Mouse (Mus musculus) kidney, adult 9 months (tissue): Measurements from ENCODE around the gene Foxn2.
A peak's percentile ranks its signal among the peaks of the same experiment; 100 is the strongest.
"Not testable (repeated sequence)": the region's sequence is repeated elsewhere in the genome, so short reads cannot be mapped to it uniquely, and the experiment has no call there.

ENCODE experiments used
- DNase-seq: peaks from one replicate; pipeline ENCODE4 v3.0.0; 2022

Gene Foxn2

DNA sequence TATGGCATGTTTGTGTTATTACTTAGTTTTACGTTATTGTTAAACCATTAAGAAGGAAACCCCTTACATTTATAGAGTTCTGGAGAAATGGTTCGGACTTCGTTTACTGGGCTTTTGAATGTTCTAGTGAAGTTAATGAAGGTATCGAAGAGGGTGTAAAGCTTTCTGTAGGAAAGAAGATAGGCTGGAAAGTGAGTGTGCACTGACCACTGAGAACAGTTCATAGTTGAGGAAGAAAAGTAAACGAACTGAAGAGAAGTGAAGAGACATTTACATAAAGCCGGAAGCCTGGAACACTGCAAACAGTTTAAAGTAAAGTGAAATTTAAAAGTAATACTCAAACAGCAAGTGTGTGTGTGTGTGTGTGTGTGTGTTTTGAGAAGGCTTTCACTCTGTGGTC is 2.1 kb downstream of the Foxn2 start:
- DNase-seq: no peak

DNA sequence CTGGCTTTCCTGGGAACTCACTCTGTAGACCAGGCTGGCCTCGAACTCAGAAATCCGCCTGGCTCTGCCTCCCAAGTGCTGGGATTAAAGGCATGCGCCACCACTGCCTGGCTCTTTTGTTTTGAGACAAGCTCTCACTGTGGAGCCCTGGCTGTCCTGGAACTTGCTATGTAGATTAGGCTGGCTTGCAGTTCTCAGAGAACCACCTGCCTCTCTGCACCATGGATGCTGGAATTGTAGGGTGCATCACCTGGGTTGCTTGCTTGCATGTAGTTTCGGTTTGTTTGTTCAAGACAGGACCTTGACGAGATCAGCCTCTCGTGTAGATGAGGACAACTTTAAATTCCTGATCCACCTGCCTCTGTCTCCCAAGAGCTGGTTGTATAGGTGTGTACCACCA is 2.7 kb downstream of the Foxn2 start:
- DNase-seq: no peak

- no peak for DNase-seq
These were observed 17.6 kb downstream of the Foxn2 start for GRCm38 (mm10) chr17:88458079-88458478.

DNA sequence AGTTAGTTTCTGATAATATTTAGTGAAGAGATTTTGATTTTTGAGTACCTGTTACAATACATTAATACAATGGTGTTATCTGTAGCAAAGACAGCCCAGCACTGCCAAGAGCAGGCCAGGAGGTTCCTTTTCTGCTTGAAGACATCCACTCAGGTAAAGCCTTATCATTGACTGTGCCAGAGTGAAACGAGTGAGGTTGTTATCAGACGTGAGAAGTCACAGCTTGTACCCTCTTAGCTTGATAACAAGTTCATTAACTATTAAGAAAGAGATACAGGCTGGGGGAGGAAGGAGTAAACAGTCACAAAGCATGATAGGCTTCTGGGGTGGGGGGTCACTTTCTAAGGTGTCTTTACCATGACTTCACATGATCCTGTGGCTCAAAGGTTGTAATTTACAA is 19.0 kb downstream of the Foxn2 start:
- no peak for DNase-seq

DNA sequence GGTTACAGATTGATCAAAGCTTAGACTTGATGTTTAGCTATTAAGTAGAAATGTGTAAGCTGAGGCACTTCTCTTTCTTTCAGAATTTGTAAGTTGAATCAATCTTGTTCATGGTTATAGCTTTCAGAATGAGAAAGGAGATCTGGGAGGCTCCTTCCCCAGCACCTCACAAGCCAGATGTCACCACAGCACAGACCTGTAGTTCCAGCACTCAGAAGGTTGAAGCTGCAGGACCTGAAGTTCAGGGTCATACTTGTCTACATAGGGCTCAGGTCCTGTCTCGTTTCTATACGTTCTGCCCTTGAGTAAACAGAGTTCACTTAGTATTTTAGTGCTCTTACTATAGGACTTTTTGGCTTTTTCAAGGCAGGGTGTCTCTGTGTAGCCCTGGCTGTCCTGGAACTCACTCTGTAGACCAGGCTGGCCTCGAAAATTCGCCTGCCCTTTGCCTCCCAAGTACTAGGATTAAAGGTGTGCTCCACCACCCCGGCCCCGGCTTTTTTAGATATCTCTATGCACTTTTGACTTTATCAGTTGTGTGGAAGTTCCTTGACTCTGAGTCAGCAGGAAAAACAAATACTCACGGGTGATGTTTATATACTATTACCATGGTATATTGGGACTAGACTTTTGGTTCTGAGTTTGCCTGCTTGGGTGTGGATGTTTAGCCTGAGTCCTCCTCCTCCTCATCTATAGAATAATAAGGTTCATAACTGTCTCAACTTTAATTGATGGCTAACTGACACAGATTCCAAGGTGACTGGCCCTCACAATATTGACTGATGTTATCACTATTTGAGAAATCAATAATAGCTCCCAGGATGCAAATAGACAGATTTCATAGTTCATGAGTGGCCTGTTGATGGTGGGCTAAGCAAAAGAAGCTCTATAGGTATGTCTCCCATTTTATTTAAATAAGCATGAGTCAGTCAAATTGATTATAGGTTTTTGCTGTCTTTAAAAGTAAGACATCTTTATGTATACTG is 19.7 kb downstream of the Foxn2 start:
- DNase-seq: no peak

DNA sequence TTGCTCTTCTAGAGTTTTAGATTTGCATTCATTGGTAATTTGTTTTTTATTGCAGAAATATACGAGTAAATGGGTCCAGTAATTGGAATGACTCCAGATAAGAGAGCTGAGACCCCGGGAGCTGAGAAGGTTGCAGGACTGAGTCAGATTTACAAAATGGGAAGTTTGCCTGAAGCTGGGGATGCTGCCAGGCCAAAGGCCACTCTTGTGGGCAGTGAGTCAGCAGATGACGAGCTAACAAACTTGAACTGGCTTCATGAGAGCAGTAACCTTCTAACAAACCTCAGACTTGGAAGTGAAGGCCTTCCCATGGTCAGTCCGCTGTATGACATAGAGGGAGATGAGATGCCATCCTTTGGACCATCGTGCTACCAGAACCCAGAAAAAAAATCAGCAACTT is 22.1 kb downstream of the Foxn2 start:
- peak; percentile 83 for DNase-seq

DNA sequence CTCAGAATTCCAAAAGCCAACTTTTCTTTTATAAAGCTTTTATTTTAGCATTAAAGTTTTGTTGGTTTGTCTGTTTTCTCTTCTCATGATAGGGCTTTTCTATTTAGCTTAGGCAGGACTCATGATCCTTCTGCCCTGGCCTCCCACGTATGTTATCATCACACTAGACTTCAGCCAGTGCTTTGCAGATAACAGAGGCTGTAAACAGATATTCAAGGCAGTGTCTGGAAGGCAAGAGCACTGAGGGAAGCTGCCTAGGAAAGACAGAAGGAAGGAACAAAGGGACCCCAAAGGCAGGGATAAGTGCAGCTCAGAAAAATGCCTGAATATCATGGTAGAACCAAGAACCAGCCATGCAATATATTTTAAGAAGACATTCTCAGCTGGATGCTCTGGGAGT is 26.1 kb downstream of the Foxn2 start:
- no peak for DNase-seq

DNA sequence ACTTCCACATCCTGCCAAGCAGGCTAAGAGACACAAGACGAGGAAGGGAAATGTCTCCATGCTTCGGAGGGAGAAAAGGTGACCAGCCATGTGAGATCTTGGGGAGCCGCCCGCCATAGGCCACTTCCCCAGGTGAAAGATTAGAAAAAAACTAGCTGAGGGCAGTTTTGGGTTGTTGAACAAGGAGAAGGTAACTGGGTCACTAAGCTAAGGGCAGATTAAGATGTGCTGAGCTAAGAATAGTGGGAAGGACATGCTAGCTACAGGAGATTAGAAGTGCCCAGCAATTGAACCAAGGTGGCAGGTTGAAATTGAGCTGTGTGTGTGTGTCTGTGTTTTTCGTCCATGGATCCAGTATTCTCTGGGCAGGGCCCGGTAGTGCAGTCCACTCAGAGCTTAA is 27.2 kb downstream of the Foxn2 start:
- DNase-seq: no peak

DNA sequence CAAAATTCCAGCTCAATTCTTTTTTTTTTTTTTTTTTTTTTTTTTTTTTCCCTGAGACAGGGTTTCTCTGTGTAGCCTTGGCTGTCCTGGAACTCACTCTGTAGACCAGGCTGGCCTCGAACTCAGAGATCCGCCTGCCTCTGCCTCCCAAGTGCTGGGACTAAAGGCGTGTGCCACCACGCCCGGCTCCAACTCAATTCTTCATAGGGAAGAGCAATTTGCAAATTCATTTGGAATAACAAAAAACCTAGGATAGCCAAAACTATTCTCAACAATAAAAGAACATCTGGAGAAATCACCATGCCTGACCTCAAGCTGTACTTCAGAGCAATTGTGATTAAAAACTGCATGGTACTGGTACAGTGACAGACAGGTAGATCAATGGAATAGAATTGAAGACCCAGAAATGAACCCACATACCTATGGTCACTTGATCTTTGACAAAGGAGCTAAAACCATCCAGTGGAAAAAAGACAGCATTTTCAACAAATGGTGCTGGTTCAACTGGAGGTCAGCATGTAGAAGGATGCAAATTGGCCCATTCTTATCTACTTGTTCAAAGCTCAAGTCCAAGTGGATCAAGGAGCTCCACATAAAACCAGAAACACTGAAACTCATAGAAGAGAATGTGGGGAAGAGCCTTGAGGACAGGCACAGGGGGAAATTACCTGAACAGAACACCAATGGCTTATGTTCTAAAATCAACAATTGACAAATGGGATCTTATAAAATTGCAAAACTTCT is 28.3 kb downstream of the Foxn2 start:
- not testable (repeated sequence) for DNase-seq

GRCm38 (mm10) chr17:88473766-88474165 is 33.3 kb downstream of the Foxn2 start:
- no peak for DNase-seq

DNA sequence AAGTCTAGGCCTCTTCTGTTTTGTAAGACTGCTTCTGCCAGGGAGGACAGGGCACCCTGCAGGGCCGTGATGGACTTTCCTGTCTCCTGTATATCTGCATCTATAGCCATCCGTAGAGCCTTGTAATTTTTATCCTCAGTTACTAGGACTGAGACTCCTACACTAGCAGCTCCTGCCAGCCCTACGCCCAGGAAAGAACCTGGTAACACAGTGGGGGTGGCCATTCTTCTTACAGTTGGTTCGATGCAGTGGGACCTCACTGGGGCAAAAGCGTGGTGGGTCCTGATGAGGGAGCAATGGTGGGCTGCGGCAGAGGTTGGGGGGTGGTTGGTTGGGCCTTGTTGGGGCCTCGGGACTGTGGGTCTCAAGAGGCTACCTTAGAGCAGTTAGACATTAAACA is 36.7 kb downstream of the Foxn2 start:
- DNase-seq: no peak

DNA sequence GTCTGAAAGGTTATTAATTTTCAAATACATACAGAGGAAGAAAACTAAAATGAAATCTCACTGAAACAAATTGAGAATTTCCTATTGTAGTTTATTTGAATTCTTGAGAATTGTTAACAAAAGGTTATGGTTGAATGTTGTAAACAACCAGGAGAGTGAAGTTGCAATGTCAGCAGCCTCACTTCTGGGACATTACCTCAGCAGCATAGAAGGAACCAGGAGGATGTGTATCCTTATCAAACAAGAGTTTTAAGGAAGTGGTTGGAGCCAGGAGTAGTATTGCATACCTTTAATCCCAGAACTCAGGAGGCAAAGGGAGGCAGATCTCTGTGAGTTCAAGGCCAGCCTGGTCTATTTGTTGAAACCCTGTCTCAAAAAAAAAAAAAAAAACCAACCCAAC is 37.2 kb downstream of the Foxn2 start:
- DNase-seq: no peak

- no peak for DNase-seq
These were observed 38.5 kb downstream of the Foxn2 start for GRCm38 (mm10) chr17:88479040-88479439.

GRCm38 (mm10) chr17:88480369-88480768 is 39.9 kb downstream of the Foxn2 start:
- no peak for DNase-seq

DNA sequence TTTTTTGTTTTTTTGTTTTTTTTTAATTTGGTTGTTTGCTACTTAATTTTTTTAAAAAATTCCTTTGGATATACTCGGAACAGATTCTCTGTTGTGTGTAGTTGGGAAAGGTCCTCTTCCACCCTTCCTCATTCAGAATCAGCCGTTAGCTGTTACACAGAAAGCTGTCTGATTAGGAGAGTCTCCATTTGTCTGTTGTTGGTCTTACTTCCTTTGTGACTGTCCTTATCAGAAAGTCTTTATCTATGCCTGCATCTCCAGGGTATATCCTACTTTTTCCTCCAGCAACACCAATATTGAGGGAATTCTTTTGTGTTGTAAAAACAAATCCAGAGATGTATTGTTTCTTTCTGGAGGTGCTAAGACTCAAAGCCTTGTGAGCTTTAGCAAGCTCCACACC is 40.6 kb downstream of the Foxn2 start:
- no peak for DNase-seq

DNA sequence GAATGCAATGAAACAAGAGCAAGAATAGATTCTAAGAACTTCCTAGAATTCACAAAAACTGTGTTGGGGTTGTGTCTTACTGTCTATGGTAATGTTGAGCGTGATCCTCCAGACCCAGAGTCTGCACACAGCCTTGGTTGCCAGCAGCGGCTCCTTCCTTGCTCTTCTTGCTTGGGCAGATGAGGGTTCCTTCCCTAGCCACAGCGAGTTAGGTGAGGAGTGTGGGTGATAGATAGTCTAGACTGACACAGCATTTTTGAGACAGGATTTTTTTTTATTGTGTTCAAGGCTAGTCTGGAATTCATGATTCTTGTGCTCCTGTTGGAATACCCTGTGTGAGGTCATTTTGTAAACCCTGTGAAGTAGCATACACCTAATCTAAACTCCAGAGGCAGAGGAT is 41.1 kb downstream of the Foxn2 start:
- DNase-seq: no peak

GRCm38 (mm10) chr17:88484539-88484938 is 44.0 kb downstream of the Foxn2 start:
- no peak for DNase-seq

GRCm38 (mm10) chr17:88484951-88485350 is 44.4 kb downstream of the Foxn2 start:
- DNase-seq: no peak

DNA sequence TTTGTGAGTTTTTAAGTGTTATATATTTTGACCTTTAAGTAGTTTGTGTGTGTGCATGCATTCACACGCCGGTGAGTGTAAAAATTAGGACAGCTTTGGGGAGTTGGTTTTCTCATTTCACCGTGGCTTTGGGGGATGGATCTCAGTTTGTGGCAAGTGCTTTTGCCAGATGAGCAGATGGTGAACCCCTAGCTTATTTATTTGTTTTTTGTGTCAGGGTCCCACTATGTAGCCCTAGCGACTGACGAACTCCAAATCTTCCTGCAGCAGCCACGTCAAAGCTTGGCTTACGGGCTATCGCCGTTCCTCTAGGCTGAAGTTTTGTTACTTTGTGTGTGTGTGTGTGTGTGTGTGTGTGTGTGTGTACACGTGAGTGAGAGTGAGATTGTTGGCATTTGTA is 50.0 kb downstream of the Foxn2 start:
- DNase-seq: no peak

DNA sequence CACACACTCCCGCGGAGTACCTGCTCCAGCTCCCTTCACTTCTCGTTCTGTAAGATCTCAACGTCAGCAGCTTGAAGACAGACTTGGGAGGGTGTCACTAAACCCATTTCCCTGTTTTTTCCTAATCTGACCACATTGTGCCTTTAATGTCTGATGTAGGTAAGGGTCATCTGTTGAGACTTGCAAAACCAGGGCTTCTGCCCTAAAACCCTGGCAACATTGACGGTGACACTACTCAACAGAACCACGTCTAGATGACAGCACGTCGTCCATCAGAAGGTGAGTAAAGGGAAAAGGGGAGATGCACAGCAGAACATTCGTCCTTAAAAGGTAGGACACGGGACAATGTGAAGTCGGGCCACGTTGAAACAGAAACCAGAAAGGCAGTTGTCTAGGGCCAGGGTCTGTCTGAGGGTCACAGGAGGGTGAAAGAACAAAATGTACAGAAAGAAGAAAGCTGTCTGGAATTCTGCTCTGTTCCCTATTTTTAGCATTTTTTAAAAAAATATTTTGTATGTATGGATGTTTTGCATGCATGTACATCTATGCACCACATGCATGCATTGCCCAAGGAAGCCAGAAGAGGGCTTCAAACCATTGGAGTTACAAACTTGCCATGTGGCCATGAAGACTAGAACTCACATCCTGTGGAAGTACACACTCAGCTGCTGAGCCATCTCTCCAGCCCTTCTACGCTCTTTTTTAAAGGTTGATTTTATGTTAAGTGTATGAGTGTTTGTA is 51.0 kb downstream of the Foxn2 start:
- no peak for DNase-seq

DNA sequence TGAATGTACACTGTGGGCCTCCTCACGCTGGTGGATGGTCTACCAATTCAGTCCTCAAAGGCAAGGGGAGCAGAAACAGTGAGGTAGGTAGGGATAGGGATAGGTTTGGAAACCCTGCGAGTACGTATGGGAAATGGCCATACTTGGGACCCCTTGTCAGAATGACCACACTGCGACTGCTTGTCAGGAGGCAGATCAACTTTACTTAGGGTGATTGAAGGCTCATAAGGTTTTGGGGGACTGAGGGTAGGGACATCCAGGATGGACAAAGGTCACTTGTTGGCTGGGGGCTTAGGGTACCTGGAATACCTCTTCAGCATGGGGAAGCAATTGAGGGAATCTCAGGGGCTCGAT is 51.6 kb downstream of the Foxn2 start:
- DNase-seq: no peak

DNA sequence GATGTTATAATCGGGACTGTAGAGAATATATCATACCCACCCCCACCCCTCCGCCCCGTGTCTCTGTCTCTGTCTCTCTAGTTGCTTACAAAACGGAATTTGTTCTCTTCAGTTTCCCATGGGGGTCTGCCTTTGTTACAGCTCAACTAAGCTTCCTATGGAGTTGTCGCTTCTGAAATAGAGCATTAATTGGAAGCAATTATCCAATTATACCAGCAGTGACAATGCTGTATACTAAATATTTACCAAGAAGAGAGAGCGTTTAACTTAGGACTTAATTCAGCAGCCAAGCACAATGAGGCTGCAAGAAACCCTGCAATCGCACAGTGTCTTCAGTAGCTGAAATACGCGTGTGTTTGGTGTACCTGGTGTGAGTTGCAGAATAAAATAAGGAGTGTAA is 53.0 kb downstream of the Foxn2 start:
- DNase-seq: no peak

DNA sequence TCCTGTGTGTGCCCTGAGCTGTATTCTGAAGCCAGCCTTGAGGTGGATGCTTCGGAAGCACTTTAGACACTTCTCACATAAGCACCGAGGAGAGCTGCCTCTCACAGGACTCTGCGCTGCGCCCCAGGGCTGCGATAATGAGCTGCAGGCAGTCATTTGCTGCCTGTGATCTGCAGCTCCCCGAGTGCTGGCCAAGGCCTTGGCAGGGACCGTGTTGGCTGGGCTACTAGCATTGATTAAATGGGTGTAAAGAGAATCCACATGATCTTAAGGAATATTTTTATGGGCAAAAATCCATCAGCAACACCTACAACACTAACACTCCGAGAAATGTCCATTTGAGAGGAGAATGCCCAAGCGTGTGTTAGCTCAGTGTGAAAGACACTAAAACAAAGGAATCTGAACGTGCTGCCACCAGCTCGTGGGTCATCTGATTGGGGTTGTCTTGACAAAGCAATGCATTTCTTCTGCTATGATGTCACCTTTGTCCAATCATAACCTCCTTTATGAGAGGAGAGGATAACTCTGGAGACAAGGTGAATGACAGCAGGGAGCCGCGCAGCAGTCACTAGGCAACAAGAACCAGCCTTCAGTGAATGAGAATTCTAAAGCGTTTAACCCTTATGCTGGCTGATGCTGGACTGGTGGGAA is 53.7 kb downstream of the Foxn2 start:
- DNase-seq: no peak
